Comparison of ENCODE assay signal across 8 mouse cellular contexts in genomic region chr1:38985308-38985707, GRCm38 (mm10). TPM values are rescaled to one million over a fixed set of nuclear protein-coding genes. Genes with fewer than 3 reads are reported as not detected.
DNase-seq lines count a peak whose midpoint lies in the region; ATAC-seq and TF ChIP-seq lines count a peak whose summit lies in the region.

Gene Pdcl3, plus strand, starts transcription at chr1:38985608.

- no peak for DNase-seq in kidney, adult 8-10 months
- no peak for DNase-seq in gastrocnemius, postnatal 4 days (ENCODE audit: low spot score in 2 of 2)
- no peak for DNase-seq in cerebellum, adult 9-11 months
- DNase-seq in frontal cortex, postnatal 14 days (ENCODE audit: low spot score in 2 of 2): no peak

- no peak within 1 kb of the TSS for H3K4me3 ChIP-seq in kidney, embryonic 15.5 days (replicated peaks)
- no peak within 1 kb of the TSS for H3K4me3 ChIP-seq in bone marrow, adult 2 months (replicated peaks; ENCODE audit: control insufficient read depth, low read depth, low read length)
- H3K4me3 ChIP-seq in intestine, embryonic 15.5 days (replicated peaks): no peak within 1 kb of the TSS

- no peak within 1 kb of the TSS for H3K4me2 ChIP-seq in kidney, embryonic 15.5 days
- H3K4me2 ChIP-seq in intestine, embryonic 15.5 days (replicated peaks): no peak within 1 kb of the TSS

- no peaks in the 10 kb centered on the region for H3K27me3 ChIP-seq in kidney, embryonic 15.5 days
- H3K27me3 ChIP-seq in intestine, embryonic 15.5 days (replicated peaks): no peaks in the 10 kb centered on the region

- no peak for TF ChIP-seq CTCF in bone marrow, adult 2 months (IDR thresholded peaks at IDR 0.05; ENCODE audit: control insufficient read depth, insufficient read depth, low read length)

- 87% methylated on average over 3 of the region's 3 CpGs for WGBS in kidney, embryonic 15.5 days
- WGBS in bone marrow, adult 2 months: 74% methylated on average over 3 of the region's 3 CpGs
- WGBS in intestine, embryonic 15.5 days: 95% methylated on average over 3 of the region's 3 CpGs

- TF ChIP-seq POLR2A in bone marrow, adult 2 months (IDR thresholded peaks at IDR 0.05; ENCODE audit: borderline replicate concordance, control insufficient read depth, low read depth, low read length): no peak

- no peaks in the 10 kb centered on the region for H3K36me3 ChIP-seq in kidney, embryonic 15.5 days
- no peaks in the 10 kb centered on the region for H3K36me3 ChIP-seq in intestine, embryonic 15.5 days

- no peak for ATAC-seq in kidney, embryonic 15.5 days (replicated peaks; ENCODE audit: low FRiP score)
- ATAC-seq in intestine, embryonic 15.5 days: no peak
- no peak for ATAC-seq in megakaryocyte-erythroid progenitor cell, adult 5-6 weeks (replicated peaks; ENCODE audit: low FRiP score, low TSS enrichment, poor library complexity, severe bottlenecking)

- no peak within 1 kb of the TSS for H3K9ac ChIP-seq in kidney, embryonic 15.5 days
- no peak within 1 kb of the TSS for H3K9ac ChIP-seq in intestine, embryonic 15.5 days

- peaks cover 19% of the 10 kb centered on the region for H3K4me1 ChIP-seq in kidney, embryonic 15.5 days
- H3K4me1 ChIP-seq in bone marrow, adult 2 months (ENCODE audit: control insufficient read depth, insufficient read depth, low read length): no peaks in the 10 kb centered on the region; the same call in 1 of the 2 replicates
- H3K4me1 ChIP-seq in intestine, embryonic 15.5 days (replicated peaks): peaks cover 3% of the 10 kb centered on the region

- H3K9me3 ChIP-seq in kidney, embryonic 15.5 days (replicated peaks): no peaks in the 10 kb centered on the region
- H3K9me3 ChIP-seq in intestine, embryonic 15.5 days: no peaks in the 10 kb centered on the region

- H3K27ac ChIP-seq in kidney, embryonic 15.5 days: peak within 1 kb of the TSS; percentile 52; the same call in 1 of the 2 replicates
- no peak within 1 kb of the TSS for H3K27ac ChIP-seq in bone marrow, adult 2 months (ENCODE audit: control insufficient read depth, insufficient read depth, low read depth, low read length, poor library complexity)
- H3K27ac ChIP-seq in intestine, embryonic 15.5 days: 0 out of 2 replicates have a peak within 1 kb of the TSS, but pooled peaks have one; percentile 9

RNA-seq across cellular contexts. Expression of gene Pdcl3, which starts in this region (rescaled TPM):
- 177 and 183 TPM in 2 replicates for polyA plus RNA-seq in kidney, embryonic 15.5 days (2015; fragmentation: Nextera tagmentation; extraction: Ambion mirVana)
- polyA plus RNA-seq in bone marrow, adult 2 months (2011; ENCODE audit: insufficient read depth, insufficient read length, low replicate concordance, missing spikeins): 16.4 and 37.6 TPM in 2 replicates
- total RNA-seq in gastrocnemius, postnatal 4 days (2021): 10 to 100 TPM; 87.1 to 93.4 TPM
- 160 and 175 TPM in 2 replicates for polyA plus RNA-seq in intestine, embryonic 15.5 days (2015; fragmentation: Nextera tagmentation; extraction: Ambion mirVana)
- 38.1 and 43.7 TPM in 2 replicates for total RNA-seq in megakaryocyte-erythroid progenitor cell, adult 5-6 weeks (2014; fragmentation: Nextera tagmentation)
- total RNA-seq in megakaryocyte-erythroid progenitor cell, adult 5-6 weeks (2017): 36.6 and 60.5 TPM in 2 replicates
